ENCODE assay signal across 33 mouse cellular contexts in genomic region chr10:83368918-83369317, GRCm38 (mm10). TPM values are rescaled to one million over a fixed set of nuclear protein-coding genes. Genes with fewer than 3 reads are reported as not detected.
DNase-seq lines count a peak whose midpoint lies in the region; ATAC-seq and TF ChIP-seq lines count a peak whose summit lies in the region.
"Had no signal": no experiment of that assay in that cellular context is flagged by ENCODE, and none has a peak within 500 bp of the region (broad histone marks: within the 10 kb centered on the region; RNA-seq: fewer than 3 reads in every experiment).

No protein-coding gene starts in this region.

- H3K27ac ChIP-seq in heart, embryonic 10.5 days = no peak overlapping the region
- H3K27ac ChIP-seq in liver, adult 2 months (replicated peaks; ENCODE audit: insufficient read depth, low read depth, low read length) = no peak overlapping the region
- no peak overlapping the region for H3K27ac ChIP-seq in liver, embryonic 12.5 days
- H3K27ac ChIP-seq: embryonic facial prominence, embryonic 13.5 days; forebrain, embryonic 10.5 days; forebrain, embryonic 15.5 days; hindbrain, embryonic 12.5 days; hindbrain, postnatal 0 days; intestine, embryonic 15.5 days; neural tube, embryonic 15.5 days had no signal

- no peak for TF ChIP-seq CTCF in liver, adult 2 months (IDR thresholded peaks at IDR 0.05; ENCODE audit: low read depth, low read length)

- H3K9me3 ChIP-seq in heart, embryonic 10.5 days = no peaks in the 10 kb centered on the region
- H3K9me3 ChIP-seq in liver, embryonic 12.5 days (replicated peaks) = no peaks in the 10 kb centered on the region
- H3K9me3 ChIP-seq: embryonic facial prominence, embryonic 13.5 days; forebrain, embryonic 10.5 days; forebrain, embryonic 15.5 days; hindbrain, embryonic 12.5 days; intestine, embryonic 15.5 days; megakaryocyte, embryonic 14.5 days; neural tube, embryonic 15.5 days had no signal

- DNase-seq in heart, embryonic 10.5 days (ENCODE audit: low spot score) = peak; percentile 68
- no peak for DNase-seq in heart, adult 18-20 months
- peak; percentile 64 for DNase-seq in liver, adult 2 months (ENCODE audit: extremely low read depth, low read depth, low spot score)
- peak; percentile 6 for DNase-seq in forelimb bud, embryonic 11.5 days (ENCODE audit: low read depth, low spot score)
- DNase-seq in kidney, postnatal 25 days = peak; percentile 48 to 73
- DNase-seq in MN1 (ENCODE audit: low spot score) = no peak
- DNase-seq: adrenal gland, adult 2 months; adrenal gland, postnatal 36 days; cerebellum, adult 18-20 months; cerebellum, postnatal 10 days; heart, postnatal 36 days; layer of hippocampus, postnatal 36 days; left cerebral cortex, postnatal 4 days; lung, adult 18-20 months; lung, postnatal 4 days; midbrain, embryonic 14.5 days; retina, postnatal 1 day; right cerebral cortex, postnatal 14 days; thymus, adult 18-20 months; thymus, postnatal 36 days had no signal

- no peak for ATAC-seq in liver, embryonic 12.5 days
- ATAC-seq: forebrain, embryonic 15.5 days; hindbrain, postnatal 0 days; intestine, embryonic 15.5 days; lung, postnatal 0 days had no signal

- no peaks in the 10 kb centered on the region for H3K79me2 ChIP-seq in liver, adult 2 months (ENCODE audit: control insufficient read depth, insufficient read depth, low read length)

- no peak overlapping the region for H3K4me2 ChIP-seq in liver, embryonic 12.5 days
- H3K4me2 ChIP-seq: embryonic facial prominence, embryonic 13.5 days; forebrain, embryonic 15.5 days; hindbrain, embryonic 12.5 days; intestine, embryonic 15.5 days; liver, embryonic 11.5 days; neural tube, embryonic 15.5 days had no signal

- H3K9ac ChIP-seq in liver, adult 2 months (ENCODE audit: low read depth, low read length) = no peak overlapping the region
- H3K9ac ChIP-seq in liver, embryonic 12.5 days = no peak overlapping the region
- H3K9ac ChIP-seq: embryonic facial prominence, embryonic 13.5 days; forebrain, embryonic 15.5 days; hindbrain, embryonic 12.5 days; intestine, embryonic 15.5 days; neural tube, embryonic 15.5 days had no signal

- H3K4me1 ChIP-seq in heart, embryonic 10.5 days = no peaks in the 10 kb centered on the region
- no peaks in the 10 kb centered on the region for H3K4me1 ChIP-seq in liver, adult 2 months (ENCODE audit: control insufficient read depth, insufficient read depth, low read length)
- H3K4me1 ChIP-seq in liver, embryonic 12.5 days = 0 out of 2 replicates have a peak, but pooled peaks cover 2% of the 10 kb centered on the region
- H3K4me1 ChIP-seq: forebrain, embryonic 10.5 days; forebrain, embryonic 15.5 days; hindbrain, embryonic 12.5 days; intestine, embryonic 15.5 days; neural tube, embryonic 15.5 days had no signal

- H3K4me3 ChIP-seq in heart, embryonic 10.5 days = no peak overlapping the region
- H3K4me3 ChIP-seq in liver, adult 2 months (ENCODE audit: insufficient read depth, low read depth, low read length) = no peak overlapping the region
- H3K4me3 ChIP-seq in liver, embryonic 12.5 days = no peak overlapping the region
- H3K4me3 ChIP-seq: embryonic facial prominence, embryonic 13.5 days; forebrain, embryonic 10.5 days; forebrain, embryonic 15.5 days; hindbrain, embryonic 12.5 days; intestine, embryonic 15.5 days; megakaryocyte, embryonic 14.5 days; neural tube, embryonic 15.5 days had no signal

- peaks cover 75% of the 10 kb centered on the region for H3K36me3 ChIP-seq in heart, embryonic 10.5 days
- peaks cover 30% of the 10 kb centered on the region for H3K36me3 ChIP-seq in liver, adult 2 months (ENCODE audit: control insufficient read depth, insufficient read depth, low read length)
- H3K36me3 ChIP-seq in liver, embryonic 12.5 days = peaks cover 93% of the 10 kb centered on the region

- TF ChIP-seq POLR2A in liver, adult 2 months (IDR thresholded peaks at IDR 0.05; ENCODE audit: extremely low read depth, insufficient read depth, low read length) = no peak

- WGBS in heart, embryonic 10.5 days = 82% methylated on average over 5 of the region's 5 CpGs
- WGBS in liver, adult 2 months = 38% methylated on average over 5 of the region's 5 CpGs
- WGBS in liver, embryonic 12.5 days (ENCODE audit: insufficient replicate concordance) = 83% methylated on average over 5 of the region's 5 CpGs

- peaks cover 5% of the 10 kb centered on the region; the same call in 1 of the 2 replicates for H3K27me3 ChIP-seq in heart, embryonic 10.5 days (ENCODE audit: insufficient read depth, poor library complexity, severe bottlenecking)
- H3K27me3 ChIP-seq in liver, adult 2 months (ENCODE audit: control insufficient read depth, insufficient read depth, low read length) = no peaks in the 10 kb centered on the region
- H3K27me3 ChIP-seq in liver, embryonic 12.5 days (replicated peaks) = no peaks in the 10 kb centered on the region
- H3K27me3 ChIP-seq: embryonic facial prominence, embryonic 13.5 days; forebrain, embryonic 15.5 days; hindbrain, embryonic 12.5 days; intestine, embryonic 15.5 days; megakaryocyte, embryonic 14.5 days; neural tube, embryonic 15.5 days had no signal

RNA-seq across cellular contexts. Expression of gene D10Wsu102e, which starts 8.9 kb away (rescaled TPM):
- polyA plus RNA-seq in heart, embryonic 10.5 days (2016; fragmentation: Nextera tagmentation; extraction: Ambion mirVana) = 0.64 and 0.80 TPM in 2 replicates
- under 1 TPM; 0.50 to 0.67 TPM for total RNA-seq in heart, adult 18-20 months (2021)
- total RNA-seq in liver, adult 2 months (2014; rRNA removed) = 0.28 and 0.34 TPM in 2 replicates
- polyA plus RNA-seq in liver, adult 2 months (2012; rRNA removed) = 0.12 and 0.13 TPM in 2 replicates
- 0.43 and 0.45 TPM in 2 replicates for polyA plus RNA-seq in liver, embryonic 12.5 days (2016; fragmentation: Nextera tagmentation; extraction: Ambion mirVana)

RNA-seq across cellular contexts. Expression of gene Slc41a2, which starts 31.2 kb away (rescaled TPM):
- 0.15 and 0.47 TPM in 2 replicates for polyA plus RNA-seq in heart, embryonic 10.5 days (2016; fragmentation: Nextera tagmentation; extraction: Ambion mirVana)
- 1 to 10 TPM; 1.2 to 3.3 TPM for total RNA-seq in heart, adult 18-20 months (2021)
- total RNA-seq in liver, adult 2 months (2014; rRNA removed) = 7.4 and 9.5 TPM in 2 replicates
- polyA plus RNA-seq in liver, adult 2 months (2012; rRNA removed) = 4.3 and 4.5 TPM in 2 replicates
- polyA plus RNA-seq in liver, embryonic 12.5 days (2016; fragmentation: Nextera tagmentation; extraction: Ambion mirVana) = 0.11 and 0.13 TPM in 2 replicates
- total RNA-seq: common myeloid progenitor, adult 5-6 weeks; MEL had no signal

Comparison
In these comparisons a context has a peak if more than half of its experiments do, and no peak if none do; other contexts are left out.
1. DNase-seq: peak in heart, embryonic 10.5 days (single experiment), liver, adult 2 months (single experiment), forelimb bud, embryonic 11.5 days (single experiment) and kidney, postnatal 25 days (2 of 2); none in heart, adult 18-20 months (0 of 2) and MN1 (single experiment).